Mouse (Mus musculus): ENCODE data around the gene Ccdc83. TPM values are rescaled to one million over a fixed set of nuclear protein-coding genes. Genes with fewer than 3 reads are reported as not detected.

Ccdc83 gene
- polyA plus RNA-seq, 1 experiment from 2014 or later: not detected

DNA sequence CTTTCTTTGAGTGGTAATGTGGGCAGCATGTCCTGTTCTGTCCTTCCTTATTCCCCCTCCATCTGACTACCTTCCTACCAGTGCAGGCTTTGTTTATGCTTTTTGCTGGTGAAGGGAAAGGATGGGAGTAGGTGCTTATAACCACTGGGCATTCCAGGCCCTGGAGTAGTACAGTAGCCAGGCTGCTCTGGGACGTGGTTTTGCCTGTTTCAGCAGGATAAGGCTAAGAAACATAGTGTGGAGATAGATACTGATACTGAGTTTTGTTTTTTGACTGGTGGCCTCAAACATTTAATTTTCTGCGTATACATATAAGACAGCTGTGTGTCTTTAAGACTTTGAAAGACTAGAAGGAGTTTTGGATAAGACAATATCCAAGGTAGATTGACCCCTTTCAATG lies 61.7 kb downstream of the Ccdc83 start:
- Histone ChIP-seq H3K4me3 (ENCODE audit: low read depth, low read length) (no peak overlapping the region), H3K27ac (ENCODE audit: low read depth, low read length) (no peak overlapping the region), H3K36me3 (ENCODE audit: control insufficient read depth, insufficient read depth, low read length) (peaks cover 5% of the 10 kb centered on the region), H3K4me1 (ENCODE audit: control insufficient read depth, insufficient read depth, low read length) (no peaks in the 10 kb centered on the region; the same call in 1 of the 2 replicates), H3K9me3 (replicated peaks; ENCODE audit: control insufficient read depth, low read length) (no peaks in the 10 kb centered on the region), H3K9ac (ENCODE audit: low read depth, low read length) (no peak overlapping the region), H3K27me3 (ENCODE audit: control insufficient read depth, insufficient read depth, low read length) (no peaks in the 10 kb centered on the region), H3K4me2 (no peak overlapping the region)
- WGBS (ENCODE audit: insufficient replicate concordance): 88% methylated on average over 2 of the region's 2 CpGs
- ATAC-seq (replicated peaks; ENCODE audit: insufficient number of reproducible peaks, low FRiP score, low TSS enrichment): no peak

DNA sequence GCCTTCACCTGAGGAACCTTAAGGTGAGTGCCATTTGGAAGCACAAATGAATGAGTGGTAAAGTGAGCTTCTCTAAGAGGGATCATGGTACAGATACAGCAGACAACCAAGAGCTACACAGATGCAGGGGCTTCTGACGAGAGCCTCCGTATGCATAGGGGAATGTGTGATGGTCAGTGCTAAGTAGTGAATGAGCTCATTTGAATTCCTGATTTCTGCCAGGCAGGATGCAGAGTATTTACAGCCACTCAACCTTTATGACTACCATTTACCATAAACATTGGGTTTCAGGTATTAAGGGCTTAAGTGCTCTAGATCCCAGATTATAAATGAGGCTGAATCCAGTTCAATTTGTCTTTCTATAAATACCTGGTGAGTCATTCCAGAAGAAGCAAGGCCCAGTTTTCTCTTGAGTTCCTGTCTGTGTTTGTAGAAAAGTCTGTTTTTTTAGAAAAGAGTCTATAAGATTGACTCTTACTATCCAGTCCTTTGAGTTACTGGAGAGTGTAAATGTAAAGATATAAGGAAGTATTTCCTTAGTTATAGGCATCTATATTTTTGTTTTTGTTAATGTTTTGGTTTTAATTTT lies 63.6 kb downstream of the Ccdc83 start:
- WGBS (ENCODE audit: insufficient replicate concordance): 69% methylated on average over 2 of the region's 2 CpGs
- Histone ChIP-seq H3K4me3 (ENCODE audit: low read depth, low read length) (no peak overlapping the region), H3K4me2 (no peak overlapping the region), H3K27ac (ENCODE audit: low read depth, low read length) (no peak overlapping the region), H3K9ac (ENCODE audit: low read depth, low read length) (no peak overlapping the region), H3K36me3 (ENCODE audit: control insufficient read depth, insufficient read depth, low read length) (peaks cover 5% of the 10 kb centered on the region), H3K4me1 (ENCODE audit: control insufficient read depth, insufficient read depth, low read length) (no peaks in the 10 kb centered on the region; the same call in 1 of the 2 replicates), H3K9me3 (replicated peaks; ENCODE audit: control insufficient read depth, low read length) (no peaks in the 10 kb centered on the region), H3K27me3 (ENCODE audit: control insufficient read depth, insufficient read depth, low read length) (no peaks in the 10 kb centered on the region)
- ATAC-seq (replicated peaks; ENCODE audit: insufficient number of reproducible peaks, low FRiP score, low TSS enrichment): no peak

DNA sequence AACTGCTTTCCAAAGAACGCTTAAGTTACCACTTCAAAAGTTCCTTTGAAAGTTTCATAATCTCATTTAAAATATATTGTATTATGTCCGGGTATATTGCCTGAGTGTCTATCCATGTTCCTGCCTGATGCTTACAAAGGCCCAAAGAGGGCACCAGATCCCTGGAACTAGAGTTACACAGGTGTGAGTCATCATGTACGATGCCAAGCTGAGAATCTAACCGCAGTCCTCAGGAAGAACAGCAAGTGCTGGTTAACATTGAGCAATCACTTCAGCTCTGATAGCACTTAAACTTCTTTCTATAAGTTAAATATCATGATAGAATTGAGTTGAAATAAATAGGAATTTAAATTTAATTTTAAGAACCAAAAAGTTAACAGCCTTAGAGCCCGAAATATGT lies 65.3 kb downstream of the Ccdc83 start:
- no peak for ATAC-seq (replicated peaks; ENCODE audit: insufficient number of reproducible peaks, low FRiP score, low TSS enrichment)
- no peak overlapping the region for H3K27ac ChIP-seq (ENCODE audit: low read depth, low read length)
- peaks cover 5% of the 10 kb centered on the region for H3K36me3 ChIP-seq (ENCODE audit: control insufficient read depth, insufficient read depth, low read length)
- H3K4me2 ChIP-seq: no peak overlapping the region
- 89% methylated on average over 5 of the region's 5 CpGs for WGBS (ENCODE audit: insufficient replicate concordance)
- H3K9me3 ChIP-seq (replicated peaks; ENCODE audit: control insufficient read depth, low read length): no peaks in the 10 kb centered on the region
- no peaks in the 10 kb centered on the region for H3K27me3 ChIP-seq (ENCODE audit: control insufficient read depth, insufficient read depth, low read length)
- H3K4me1 ChIP-seq (ENCODE audit: control insufficient read depth, insufficient read depth, low read length): no peaks in the 10 kb centered on the region; the same call in 1 of the 2 replicates
- no peak overlapping the region for H3K4me3 ChIP-seq (ENCODE audit: low read depth, low read length)
- no peak overlapping the region for H3K9ac ChIP-seq (ENCODE audit: low read depth, low read length)

DNA sequence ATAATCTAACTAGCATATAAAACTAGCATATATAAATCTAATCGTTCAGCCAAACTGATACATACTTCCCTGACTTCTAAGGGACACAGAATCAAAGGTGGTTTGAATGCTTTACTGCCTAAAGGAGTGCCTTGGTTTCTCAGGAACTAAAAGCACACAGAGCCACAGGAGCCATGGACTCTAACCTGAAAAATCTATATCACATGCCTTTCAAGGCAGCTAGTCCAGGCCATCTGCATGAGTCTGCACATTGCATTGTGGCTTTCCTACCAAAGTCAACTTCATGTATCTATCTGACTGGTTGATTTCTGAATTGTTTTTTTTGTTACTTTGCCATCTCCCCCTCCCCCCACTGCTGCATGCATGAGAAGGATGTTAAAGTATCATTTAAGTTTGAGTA lies 84.9 kb downstream of the Ccdc83 start:
- WGBS (ENCODE audit: insufficient replicate concordance): 86% methylated on average over 1 of the region's 1 CpGs
- peaks cover 6% of the 10 kb centered on the region; the same call in 1 of the 2 replicates for H3K36me3 ChIP-seq (ENCODE audit: control insufficient read depth, insufficient read depth, low read length)
- no peak overlapping the region for H3K9ac ChIP-seq (ENCODE audit: low read depth, low read length)
- H3K4me2 ChIP-seq: no peak overlapping the region
- no peaks in the 10 kb centered on the region for H3K4me1 ChIP-seq (ENCODE audit: control insufficient read depth, insufficient read depth, low read length)
- no peak overlapping the region for H3K27ac ChIP-seq (ENCODE audit: low read depth, low read length)
- no peak overlapping the region for H3K4me3 ChIP-seq (ENCODE audit: low read depth, low read length)
- no peaks in the 10 kb centered on the region for H3K9me3 ChIP-seq (replicated peaks; ENCODE audit: control insufficient read depth, low read length)
- H3K27me3 ChIP-seq (ENCODE audit: control insufficient read depth, insufficient read depth, low read length): no peaks in the 10 kb centered on the region
- ATAC-seq (replicated peaks; ENCODE audit: insufficient number of reproducible peaks, low FRiP score, low TSS enrichment): no peak

DNA sequence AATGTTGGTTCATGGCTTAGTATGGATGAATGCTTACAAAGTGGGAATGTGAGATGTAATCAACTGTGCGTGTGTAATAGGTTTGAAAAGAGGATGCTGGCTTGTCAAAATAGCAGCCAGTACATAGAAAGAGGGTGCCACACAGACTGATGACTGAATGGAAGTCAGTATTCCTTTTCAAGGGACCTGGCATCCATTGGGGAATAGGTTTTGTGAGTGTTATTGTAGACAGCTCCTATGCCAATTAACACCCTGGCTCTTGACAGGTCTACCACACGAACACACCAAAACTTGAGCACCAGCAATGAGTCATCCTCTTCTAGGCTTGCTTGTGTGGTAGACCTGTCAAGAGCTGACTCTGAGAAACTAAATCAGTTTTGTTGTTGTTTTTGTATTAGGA lies 90.0 kb downstream of the Ccdc83 start:
- WGBS (ENCODE audit: insufficient replicate concordance): 89% methylated on average over 2 of the region's 2 CpGs
- Histone ChIP-seq H3K27ac (ENCODE audit: low read depth, low read length) (no peak overlapping the region), H3K9me3 (replicated peaks; ENCODE audit: control insufficient read depth, low read length) (no peaks in the 10 kb centered on the region), H3K36me3 (ENCODE audit: control insufficient read depth, insufficient read depth, low read length) (0 out of 2 replicates have a peak, but pooled peaks cover 5% of the 10 kb centered on the region), H3K4me1 (ENCODE audit: control insufficient read depth, insufficient read depth, low read length) (no peaks in the 10 kb centered on the region), H3K4me2 (no peak overlapping the region), H3K27me3 (ENCODE audit: control insufficient read depth, insufficient read depth, low read length) (no peaks in the 10 kb centered on the region), H3K4me3 (ENCODE audit: low read depth, low read length) (no peak overlapping the region), H3K9ac (ENCODE audit: low read depth, low read length) (no peak overlapping the region)
- ATAC-seq (replicated peaks; ENCODE audit: insufficient number of reproducible peaks, low FRiP score, low TSS enrichment): no peak

Other genes starting within 250 kb of the Ccdc83 start
- 36.1 and 43.7 TPM in 2 replicates for gene Picalm, start 135.6 kb downstream of the Ccdc83 start, polyA plus RNA-seq (2014; fragmentation: Nextera tagmentation; extraction: Ambion mirVana)
- gene Sytl2, start 36.5 kb upstream of the Ccdc83 start, polyA plus RNA-seq (2014; fragmentation: Nextera tagmentation; extraction: Ambion mirVana): 5.2 and 5.5 TPM in 2 replicates
- 0.64 and 1.2 TPM in 2 replicates for gene Ccdc89, start 160.8 kb upstream of the Ccdc83 start, polyA plus RNA-seq (2014; fragmentation: Nextera tagmentation; extraction: Ambion mirVana)
- gene Crebzf, start 177.0 kb upstream of the Ccdc83 start, polyA plus RNA-seq (2014; fragmentation: Nextera tagmentation; extraction: Ambion mirVana): 25.8 and 27.0 TPM in 2 replicates
- gene Tmem126a, start 191.5 kb upstream of the Ccdc83 start, polyA plus RNA-seq (2014; fragmentation: Nextera tagmentation; extraction: Ambion mirVana): 106 and 113 TPM in 2 replicates
- gene Tmem126b, start 210.2 kb upstream of the Ccdc83 start, polyA plus RNA-seq (2014; fragmentation: Nextera tagmentation; extraction: Ambion mirVana): 24.0 and 35.2 TPM in 2 replicates
- 8.5 and 9.3 TPM in 2 replicates for gene Dlg2, start 210.9 kb upstream of the Ccdc83 start, polyA plus RNA-seq (2014; fragmentation: Nextera tagmentation; extraction: Ambion mirVana)

Data from heart, embryonic 11.5 days (tissue).